Mouse (Mus musculus) E14TG2a.4 (cell line): ENCODE measurements at regions not wholly inside any gene's neighbourhood (a gene's known extent, or its start where the extent isn't known, plus 50 kb on each side); places are given as distances from the start of the nearest gene placed in this dataset.

Source experiments
- H3K27me3 ChIP-seq: 2 replicates; pipeline ENCODE4 v1.6.1; 2014; ENCODE audit warnings: low read length, control low read depth; ENCODE audit not compliant: insufficient read depth
- H3K36me3 ChIP-seq: 2 replicates; pipeline ENCODE4 v1.6.1; 2014; ENCODE audit warnings: low read length, control low read depth; ENCODE audit not compliant: insufficient read depth
- H3K4me1 ChIP-seq: replicated peaks from 2 replicates; pipeline ENCODE4 v1.6.1; 2014; ENCODE audit warnings: low read depth, low read length, control low read depth
- H3K4me3 ChIP-seq: replicated peaks from 2 replicates; pipeline ENCODE4 v1.5.1; 2014; ENCODE audit warnings: mild to moderate bottlenecking, low read length
- H3K9me3 ChIP-seq: 2 replicates; pipeline ENCODE4 v1.6.1; 2014; ENCODE audit warnings: low read length, control low read depth
- CTCF ChIP-seq: conservative IDR thresholded peaks from 2 replicates; pipeline ENCODE4 v1.5.1; 2014; ENCODE audit warnings: low read length
- NANOG ChIP-seq: IDR thresholded peaks from 2 replicates; pipeline ENCODE4 v1.6.1; 2014; ENCODE audit warnings: borderline replicate concordance, low read length, mixed read lengths
- POU5F1 ChIP-seq: IDR thresholded peaks from 2 replicates; pipeline ENCODE4 v1.6.1; 2014; ENCODE audit warnings: low read length, borderline replicate concordance

DNA sequence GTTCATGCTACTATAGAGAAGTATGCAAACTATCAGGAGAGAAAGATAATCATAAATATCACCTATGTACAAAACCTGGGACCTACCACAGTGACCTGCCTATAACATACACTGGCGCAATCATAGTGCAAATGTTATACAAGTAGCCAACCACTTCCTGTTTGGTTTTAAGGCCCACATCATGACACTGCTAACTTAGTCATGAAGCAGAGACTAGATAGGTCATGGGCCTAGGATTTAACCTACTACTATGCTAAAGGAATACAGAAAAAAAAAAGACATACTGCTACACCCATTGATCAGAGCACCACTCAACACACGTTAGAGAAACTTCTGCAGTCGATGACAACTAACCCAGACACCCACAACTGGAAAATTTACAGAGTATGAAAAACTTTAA, 498.6 kb upstream of the Acvr2a start:
- no peaks in the 10 kb centered on the region for H3K27me3 ChIP-seq
- H3K4me1 ChIP-seq, result peaks cover 3% of the 10 kb centered on the region; the same call in 1 of the 2 replicates
- no peak overlapping the region for H3K4me3 ChIP-seq
- TF ChIP-seq CTCF (no peak), POU5F1 (no peak), NANOG (no peak)
- H3K36me3 ChIP-seq, result no peaks in the 10 kb centered on the region
- H3K9me3 ChIP-seq, result peaks cover 2% of the 10 kb centered on the region; the same call in 1 of the 2 replicates

DNA sequence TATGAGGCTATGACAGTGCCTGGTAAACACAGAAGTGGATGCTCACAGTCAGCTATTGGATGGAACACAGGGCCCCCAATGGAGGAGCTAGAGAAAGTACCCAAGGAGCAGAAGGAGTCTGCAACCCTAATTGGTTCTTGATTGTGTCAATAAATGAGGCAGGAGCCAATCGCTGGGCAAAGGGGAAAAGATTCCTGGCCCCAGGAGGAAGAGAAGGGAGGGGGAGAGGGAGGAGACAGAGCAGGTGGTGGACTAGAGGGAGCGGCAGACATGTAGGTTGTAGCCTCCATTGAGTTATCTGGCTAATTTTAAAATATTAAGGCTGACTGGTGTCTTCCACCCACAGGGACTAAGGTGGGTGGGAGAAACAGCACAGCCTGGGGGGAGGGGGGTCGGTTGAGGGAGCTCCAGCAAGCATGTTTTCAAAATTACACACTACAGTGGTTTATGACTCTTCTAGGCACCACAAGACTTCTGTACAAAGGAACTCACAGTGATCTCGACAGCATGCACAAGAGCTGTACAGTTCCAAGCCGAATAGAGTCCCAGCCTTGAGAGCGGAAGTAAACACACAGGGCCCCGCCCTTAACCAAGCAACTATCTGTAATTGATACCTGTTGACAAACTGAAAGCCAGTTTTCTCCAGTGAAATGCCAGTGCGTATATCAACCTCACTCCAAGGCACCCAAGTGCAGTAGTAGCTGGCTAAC, 497.6 kb upstream of the Acvr2a start:
- peaks cover 3% of the 10 kb centered on the region; the same call in 1 of the 2 replicates for H3K4me1 ChIP-seq
- H3K36me3 ChIP-seq, result no peaks in the 10 kb centered on the region
- no peaks in the 10 kb centered on the region for H3K9me3 ChIP-seq
- TF ChIP-seq CTCF (no peak), POU5F1 (no peak), NANOG (no peak)
- no peaks in the 10 kb centered on the region for H3K27me3 ChIP-seq
- no peak overlapping the region for H3K4me3 ChIP-seq

DNA sequence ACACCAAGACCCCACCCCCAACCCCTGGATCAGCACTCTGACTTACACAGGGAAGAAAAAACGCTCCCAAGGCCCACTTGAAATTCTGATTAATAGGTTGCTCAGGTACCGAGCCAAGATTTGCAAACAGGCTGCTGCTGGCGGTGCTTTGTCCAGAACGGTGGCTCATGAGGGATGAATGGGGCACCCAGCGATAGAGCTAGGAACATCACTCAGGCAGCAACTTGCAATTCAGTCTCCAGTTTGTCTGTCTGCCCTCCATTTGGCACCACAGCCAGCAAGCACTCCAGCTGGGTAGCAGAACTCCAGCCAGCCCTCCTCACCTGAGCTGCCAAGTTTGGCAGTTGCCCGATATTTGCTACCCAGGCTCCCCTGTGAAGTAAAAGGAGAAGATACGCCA, 496.1 kb upstream of the Acvr2a start:
- Histone ChIP-seq H3K9me3 (no peaks in the 10 kb centered on the region), H3K36me3 (no peaks in the 10 kb centered on the region), H3K27me3 (no peaks in the 10 kb centered on the region), H3K4me3 (no peak overlapping the region), H3K4me1 (peaks cover 3% of the 10 kb centered on the region; the same call in 1 of the 2 replicates)
- TF ChIP-seq POU5F1 (no peak), NANOG (no peak), CTCF (no peak)

- Histone ChIP-seq H3K9me3 (no peaks in the 10 kb centered on the region), H3K36me3 (no peaks in the 10 kb centered on the region), H3K4me1 (peaks cover 3% of the 10 kb centered on the region; the same call in 1 of the 2 replicates), H3K4me3 (no peak overlapping the region), H3K27me3 (no peaks in the 10 kb centered on the region)
- TF ChIP-seq CTCF, result no peak
- TF ChIP-seq POU5F1, result no peak
- no peak for TF ChIP-seq NANOG
Observed at GRCm38 (mm10) chr2:48318384-48319030, 495.4 kb upstream of the Acvr2a start.

- no peaks in the 10 kb centered on the region for H3K27me3 ChIP-seq
- no peaks in the 10 kb centered on the region; the same call in 1 of the 2 replicates for H3K9me3 ChIP-seq
- no peak overlapping the region for H3K4me3 ChIP-seq
- no peaks in the 10 kb centered on the region for H3K36me3 ChIP-seq
- peaks cover 3% of the 10 kb centered on the region; the same call in 1 of the 2 replicates for H3K4me1 ChIP-seq
- no peak for TF ChIP-seq CTCF
- no peak for TF ChIP-seq POU5F1
- TF ChIP-seq NANOG, result no peak
Observed at GRCm38 (mm10) chr2:48321471-48321870, 492.4 kb upstream of the Acvr2a start.

DNA sequence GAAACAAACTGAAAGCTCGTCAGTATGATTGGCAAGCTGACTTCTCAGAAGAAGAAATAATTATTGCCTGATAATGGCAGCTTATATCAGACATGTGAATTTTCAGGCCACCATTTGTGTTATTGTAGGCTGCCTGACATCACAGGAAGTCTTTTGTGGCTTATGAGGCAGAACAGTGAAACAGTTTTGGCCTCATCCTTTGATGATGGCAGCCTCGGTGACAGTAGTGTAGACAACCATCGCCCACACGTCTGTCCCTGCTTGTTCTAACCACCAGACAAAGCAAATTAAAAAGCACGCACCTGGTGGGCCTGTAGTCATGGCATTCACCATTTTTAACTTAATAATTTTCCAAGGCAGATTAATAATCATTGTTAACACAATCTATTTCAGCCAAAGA, 491.6 kb upstream of the Acvr2a start:
- no peaks in the 10 kb centered on the region; the same call in 1 of the 2 replicates for H3K9me3 ChIP-seq
- H3K4me3 ChIP-seq, result no peak overlapping the region
- no peaks in the 10 kb centered on the region for H3K27me3 ChIP-seq
- TF ChIP-seq CTCF, result no peak
- no peak for TF ChIP-seq POU5F1
- no peak for TF ChIP-seq NANOG
- H3K4me1 ChIP-seq, result peaks cover 3% of the 10 kb centered on the region; the same call in 1 of the 2 replicates
- no peaks in the 10 kb centered on the region for H3K36me3 ChIP-seq

- H3K9me3 ChIP-seq, result peaks cover 5% of the 10 kb centered on the region; the same call in 1 of the 2 replicates
- H3K4me1 ChIP-seq, result no peaks in the 10 kb centered on the region
Observed at GRCm38 (mm10) chr2:48328204-48328603, 485.7 kb upstream of the Acvr2a start.

DNA sequence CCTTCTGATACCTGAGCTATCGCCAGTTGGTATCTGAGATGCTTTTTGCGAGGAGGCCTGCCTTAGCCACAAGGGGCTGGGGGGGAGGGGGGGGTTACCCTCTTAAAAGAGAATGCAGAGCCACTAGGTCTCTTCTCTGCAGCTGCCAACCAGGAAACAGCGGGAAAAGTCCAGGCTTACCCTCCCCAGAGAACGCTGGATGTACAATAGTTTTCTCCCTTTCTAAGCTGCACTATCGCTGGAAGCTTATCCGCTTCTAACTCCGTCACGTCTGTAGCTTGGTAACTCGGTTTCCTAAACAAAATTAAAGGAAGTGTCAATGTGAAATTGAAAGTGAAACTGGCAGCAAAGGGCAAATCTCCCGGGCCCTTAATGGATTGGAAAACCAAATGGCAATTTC, 481.1 kb upstream of the Acvr2a start:
- no peaks in the 10 kb centered on the region for H3K36me3 ChIP-seq
- no peak overlapping the region for H3K4me3 ChIP-seq
- no peaks in the 10 kb centered on the region for H3K4me1 ChIP-seq
- no peak for TF ChIP-seq CTCF
- TF ChIP-seq NANOG, result no peak
- no peak for TF ChIP-seq POU5F1
- 0 out of 2 replicates have a peak, but pooled peaks cover 5% of the 10 kb centered on the region for H3K9me3 ChIP-seq
- H3K27me3 ChIP-seq, result no peaks in the 10 kb centered on the region

More at GRCm38 (mm10) chr2:48328204-48328603, 485.7 kb upstream of the Acvr2a start:
- Histone ChIP-seq H3K4me3 (no peak overlapping the region), H3K36me3 (no peaks in the 10 kb centered on the region), H3K27me3 (no peaks in the 10 kb centered on the region)
- TF ChIP-seq CTCF (no peak), POU5F1 (no peak), NANOG (no peak)

GRCm38 (mm10) chr2:48348021-48348420, 465.9 kb upstream of the Acvr2a start:
- Histone ChIP-seq H3K4me1 (no peaks in the 10 kb centered on the region), H3K9me3 (no peaks in the 10 kb centered on the region), H3K27me3 (no peaks in the 10 kb centered on the region), H3K36me3 (no peaks in the 10 kb centered on the region), H3K4me3 (no peak overlapping the region)
- TF ChIP-seq CTCF, result no peak
- TF ChIP-seq POU5F1, result no peak
- TF ChIP-seq NANOG, result no peak
